Mouse (Mus musculus): ENCODE results near the gene Trpm4. TPM values are rescaled to one million over a fixed set of nuclear protein-coding genes. Genes with fewer than 3 reads are reported as not detected.
"Not testable (repeated sequence)": the region's sequence is repeated elsewhere in the genome, so short reads cannot be mapped to it uniquely, and the experiment has no call there.

Trpm4 gene
- polyA plus RNA-seq, 1 experiment from 2014 or later, result 11.0 TPM

DNA sequence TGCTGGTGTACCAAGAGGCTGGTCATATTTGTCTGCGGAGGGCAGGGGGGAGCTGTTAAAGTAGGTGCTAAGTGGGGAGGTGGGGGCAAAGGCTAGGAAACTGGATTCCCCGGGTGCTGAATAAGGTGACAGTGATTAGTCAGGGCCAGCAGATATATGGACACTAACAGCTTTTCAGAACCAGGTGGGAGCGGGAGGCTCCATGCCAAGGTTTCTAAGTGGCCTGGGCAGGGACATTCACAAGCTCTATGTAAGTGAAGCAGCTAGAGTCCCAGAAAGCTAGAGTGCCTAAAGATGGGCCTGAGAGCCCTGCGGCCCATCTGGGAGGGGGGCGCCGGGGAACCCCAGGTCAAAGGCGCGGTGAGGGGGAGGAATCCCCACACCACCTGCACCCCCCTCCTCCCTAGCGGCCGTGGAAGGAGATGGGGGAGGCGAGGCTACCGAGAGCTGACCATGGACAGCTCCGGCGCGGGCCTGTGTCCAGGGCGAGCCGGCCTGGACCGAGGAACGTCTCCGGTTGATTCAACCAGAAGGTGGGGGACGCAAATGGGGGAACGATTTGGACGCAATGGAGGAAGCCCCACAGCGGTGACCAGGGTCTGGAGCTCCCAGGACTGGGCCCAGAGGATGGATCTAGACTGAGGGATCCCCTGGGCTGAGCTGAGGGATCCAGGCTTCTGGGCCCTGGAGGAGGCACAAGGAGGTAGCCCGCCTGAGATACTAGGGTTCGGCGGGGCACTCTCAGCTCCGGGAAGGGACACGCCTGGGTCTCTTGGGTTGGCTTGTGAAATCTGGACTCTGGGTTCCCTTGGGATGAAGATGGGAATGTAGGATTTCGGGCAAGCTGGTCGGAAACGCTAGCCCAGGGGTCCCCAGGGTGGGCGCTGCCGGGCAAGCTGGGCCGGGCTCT, 32.4 kb upstream of the Trpm4 start:
- ATAC-seq (ENCODE audit: low FRiP score, low read depth), result peak; percentile 10; the same call in 1 of the 2 replicates
- Histone ChIP-seq H3K4me3 (peak overlapping the region; percentile 76), H3K27me3 (replicated peaks) (peaks cover 48% of the 10 kb centered on the region), H3K4me1 (peaks cover 51% of the 10 kb centered on the region), H3K27ac (no peak overlapping the region), H3K36me3 (no peaks in the 10 kb centered on the region), H3K9ac (peak overlapping the region; percentile 84), H3K9me3 (no peaks in the 10 kb centered on the region), H3K4me2 (replicated peaks) (peak overlapping the region; percentile 83)
- WGBS, result 3% methylated on average over 35 of the region's 35 CpGs

- Histone ChIP-seq H3K9ac (no peak overlapping the region; the same call in 1 of the 2 replicates), H3K4me1 (peaks cover 38% of the 10 kb centered on the region), H3K27me3 (replicated peaks) (peaks cover 42% of the 10 kb centered on the region), H3K27ac (no peak overlapping the region), H3K4me3 (no peak overlapping the region), H3K9me3 (no peaks in the 10 kb centered on the region), H3K36me3 (peaks cover 3% of the 10 kb centered on the region), H3K4me2 (replicated peaks) (no peak overlapping the region)
- WGBS, result 91% methylated on average over 2 of the region's 2 CpGs
- no peak for ATAC-seq (ENCODE audit: low FRiP score, low read depth)
Measured at GRCm38 (mm10) chr7:45363983-45364382, 30.4 kb upstream of the Trpm4 start.

GRCm38 (mm10) chr7:45362801-45363200, 29.2 kb upstream of the Trpm4 start:
- Histone ChIP-seq H3K27me3 (replicated peaks) (peaks cover 32% of the 10 kb centered on the region), H3K4me2 (replicated peaks) (peak overlapping the region; percentile 7; the same call in 1 of the 2 replicates), H3K4me1 (peaks cover 32% of the 10 kb centered on the region), H3K9ac (no peak overlapping the region), H3K27ac (no peak overlapping the region), H3K4me3 (no peak overlapping the region), H3K9me3 (no peaks in the 10 kb centered on the region), H3K36me3 (peaks cover 6% of the 10 kb centered on the region)
- ATAC-seq (ENCODE audit: low FRiP score, low read depth), result no peak
- 6% methylated on average over 13 of the region's 13 CpGs for WGBS

DNA sequence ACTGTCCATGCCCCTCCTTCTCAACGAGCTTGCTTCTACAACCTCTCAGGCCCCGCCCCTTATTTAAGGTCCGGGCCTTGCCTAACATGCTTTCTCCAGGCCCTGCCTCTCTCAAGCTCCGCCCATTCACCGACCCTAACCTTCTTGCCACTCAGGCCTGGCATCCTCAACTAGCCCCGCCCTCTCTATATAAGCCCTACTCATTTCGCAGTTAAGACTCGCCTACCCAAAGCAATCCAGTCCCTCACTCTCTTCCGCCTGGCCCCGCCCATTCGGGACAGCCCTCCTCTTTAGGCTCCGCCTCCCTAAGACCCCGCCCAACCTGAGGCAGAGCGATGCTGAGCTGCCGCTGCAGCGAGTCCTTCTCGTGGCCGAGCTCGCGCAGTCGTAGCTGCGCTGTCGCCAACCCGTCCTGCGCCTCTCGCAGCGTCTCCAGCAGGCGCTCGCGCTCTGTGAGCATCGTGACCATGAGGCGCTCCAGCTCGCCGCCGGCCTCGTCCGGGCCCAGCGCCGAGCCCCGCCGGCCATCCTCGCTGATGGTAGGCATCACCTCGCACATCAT, 27.7 kb upstream of the Trpm4 start:
- H3K27me3 ChIP-seq (replicated peaks), result peaks cover 32% of the 10 kb centered on the region
- H3K4me1 ChIP-seq, result peaks cover 31% of the 10 kb centered on the region
- H3K9me3 ChIP-seq, result no peaks in the 10 kb centered on the region
- peak; percentile 74 for ATAC-seq (ENCODE audit: low FRiP score, low read depth)
- under 1% methylated on average over 43 of the region's 43 CpGs for WGBS
- peak overlapping the region; percentile 73 for H3K4me2 ChIP-seq (replicated peaks)
- peaks cover 20% of the 10 kb centered on the region for H3K36me3 ChIP-seq
- H3K9ac ChIP-seq, result peak overlapping the region; percentile 57
- H3K4me3 ChIP-seq, result peak overlapping the region; percentile 43
- H3K27ac ChIP-seq, result no peak overlapping the region

DNA sequence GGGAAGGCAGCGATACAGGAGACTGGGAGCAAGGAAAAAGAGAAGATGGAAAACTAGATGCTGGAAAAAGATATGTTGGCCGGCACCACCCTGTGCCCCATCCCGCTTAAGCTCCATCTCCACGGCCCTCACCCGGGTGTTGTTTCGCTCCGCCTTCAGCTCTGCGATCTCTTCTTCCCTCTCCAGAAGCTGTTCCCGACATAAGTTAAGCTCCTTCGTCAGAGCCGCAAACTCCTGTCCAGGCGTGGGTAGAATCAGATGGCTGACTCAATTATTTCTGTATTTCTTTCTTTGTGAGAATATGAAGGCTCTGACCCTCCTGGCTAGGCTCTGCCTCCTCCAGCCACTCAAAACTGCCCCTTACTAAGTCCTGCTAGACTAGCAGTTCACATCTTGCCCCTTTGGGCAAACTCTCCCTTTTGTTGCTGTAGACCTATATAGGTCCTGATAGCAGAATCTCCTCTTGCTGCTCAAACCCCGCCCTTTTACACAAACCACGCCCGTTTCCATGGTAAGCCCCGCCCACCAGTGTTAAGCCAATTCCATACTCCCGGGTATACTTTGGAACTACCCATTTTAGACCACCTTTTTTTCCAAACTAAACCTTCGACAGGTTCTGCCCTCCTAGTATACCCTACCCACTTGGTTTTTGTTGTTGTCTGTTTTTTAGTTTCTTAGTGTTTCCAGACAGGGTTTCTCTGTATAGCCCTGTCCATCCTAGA, 27.0 kb upstream of the Trpm4 start:
- Histone ChIP-seq H3K9ac (no peak overlapping the region), H3K4me3 (no peak overlapping the region; the same call in 1 of the 2 replicates), H3K36me3 (peaks cover 26% of the 10 kb centered on the region), H3K4me2 (replicated peaks) (peak overlapping the region; percentile 73), H3K27ac (no peak overlapping the region), H3K9me3 (no peaks in the 10 kb centered on the region), H3K27me3 (replicated peaks) (peaks cover 27% of the 10 kb centered on the region), H3K4me1 (peaks cover 23% of the 10 kb centered on the region)
- 53% methylated on average over 18 of the region's 18 CpGs for WGBS
- ATAC-seq (ENCODE audit: low FRiP score, low read depth), result no peak

- peaks cover 19% of the 10 kb centered on the region for H3K4me1 ChIP-seq
- H3K4me3 ChIP-seq; H3K27ac ChIP-seq; H3K4me2 ChIP-seq (replicated peaks); H3K9ac ChIP-seq; H3K9me3 ChIP-seq; ATAC-seq (ENCODE audit: low FRiP score, low read depth): not testable (repeated sequence)
- H3K36me3 ChIP-seq, result peaks cover 36% of the 10 kb centered on the region
- peaks cover 25% of the 10 kb centered on the region for H3K27me3 ChIP-seq (replicated peaks)
- WGBS, result 55% methylated on average over 10 of the region's 11 CpGs
Measured at GRCm38 (mm10) chr7:45359081-45359480, 25.5 kb upstream of the Trpm4 start.

- H3K4me3 ChIP-seq, result no peak overlapping the region
- H3K27ac ChIP-seq, result no peak overlapping the region
- ATAC-seq (ENCODE audit: low FRiP score, low read depth), result no peak
- no peak overlapping the region for H3K4me2 ChIP-seq (replicated peaks)
- H3K9ac ChIP-seq, result no peak overlapping the region
- H3K36me3 ChIP-seq, result peaks cover 57% of the 10 kb centered on the region
- H3K4me1 ChIP-seq, result peaks cover 2% of the 10 kb centered on the region; the same call in 1 of the 2 replicates
- H3K9me3 ChIP-seq, result no peaks in the 10 kb centered on the region
- peaks cover 8% of the 10 kb centered on the region; the same call in 1 of the 2 replicates for H3K27me3 ChIP-seq (replicated peaks)
- 63% methylated on average over 13 of the region's 13 CpGs for WGBS
Measured at GRCm38 (mm10) chr7:45356087-45356486, 22.5 kb upstream of the Trpm4 start.

DNA sequence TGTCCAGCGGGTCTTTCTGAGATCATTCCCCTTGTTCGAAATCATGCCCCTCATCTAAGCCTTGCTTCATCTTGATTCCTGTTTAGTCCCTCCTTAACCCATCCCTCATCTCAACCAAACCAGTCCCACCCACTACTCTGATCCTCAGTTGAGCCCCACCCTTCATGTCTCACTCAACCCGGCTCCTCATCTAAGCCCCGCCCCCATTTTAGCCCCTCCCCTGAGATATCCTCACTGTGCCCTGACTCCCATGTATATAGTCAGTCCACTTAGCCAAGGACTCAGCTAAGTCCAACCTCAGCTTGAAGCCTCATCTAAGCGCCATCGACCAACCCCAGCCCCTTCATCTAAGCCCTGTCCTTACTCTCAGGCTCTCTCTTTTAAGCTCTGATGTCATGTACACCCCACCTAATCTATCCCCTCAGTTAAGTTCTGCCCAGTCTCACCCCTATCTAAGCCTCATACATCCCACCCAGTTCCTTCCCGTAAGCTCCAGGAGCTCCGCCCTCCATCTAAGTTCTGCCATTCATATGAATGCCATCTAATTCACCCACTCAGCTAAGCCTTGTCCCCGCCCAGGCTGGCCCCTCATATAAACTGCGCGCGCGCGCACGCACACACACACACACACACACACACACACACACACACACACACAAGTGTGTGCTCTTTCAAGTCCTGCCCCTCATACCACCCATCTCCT, 21.9 kb upstream of the Trpm4 start:
- 75% methylated on average over 15 of the region's 15 CpGs for WGBS
- H3K9ac ChIP-seq, result no peak overlapping the region
- no peak overlapping the region for H3K27ac ChIP-seq
- peaks cover 63% of the 10 kb centered on the region for H3K36me3 ChIP-seq
- H3K4me1 ChIP-seq, result no peaks in the 10 kb centered on the region
- no peak for ATAC-seq (ENCODE audit: low FRiP score, low read depth)
- H3K9me3 ChIP-seq, result no peaks in the 10 kb centered on the region
- H3K4me2 ChIP-seq (replicated peaks), result no peak overlapping the region
- H3K4me3 ChIP-seq, result no peak overlapping the region
- H3K27me3 ChIP-seq (replicated peaks), result peaks cover 4% of the 10 kb centered on the region; the same call in 1 of the 2 replicates

DNA sequence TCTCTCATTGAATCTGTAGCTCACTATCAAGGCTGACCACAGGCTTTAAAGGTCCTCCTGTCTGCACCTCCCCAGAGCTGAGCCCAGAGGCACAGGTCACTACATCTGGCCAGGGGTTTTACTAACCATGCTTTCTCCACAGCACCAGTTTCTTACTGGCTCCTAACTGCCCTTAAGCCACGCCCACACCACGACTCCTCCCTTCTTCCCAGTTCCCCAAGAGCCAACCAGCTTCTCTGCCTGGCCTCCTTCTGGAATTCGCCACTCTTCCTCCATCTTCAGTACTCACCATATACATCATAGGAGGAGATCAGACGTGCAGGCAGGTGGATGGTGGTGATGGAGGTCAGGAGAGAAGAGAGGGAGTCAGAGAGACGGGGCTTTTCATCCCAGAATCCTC, 19.5 kb upstream of the Trpm4 start:
- Histone ChIP-seq H3K9me3 (no peaks in the 10 kb centered on the region), H3K4me1 (no peaks in the 10 kb centered on the region), H3K36me3 (peaks cover 82% of the 10 kb centered on the region), H3K9ac (no peak overlapping the region), H3K4me3 (no peak overlapping the region), H3K4me2 (replicated peaks) (no peak overlapping the region), H3K27ac (no peak overlapping the region), H3K27me3 (replicated peaks) (no peaks in the 10 kb centered on the region)
- WGBS, result 29% methylated on average over 5 of the region's 5 CpGs
- no peak for ATAC-seq (ENCODE audit: low FRiP score, low read depth)

- no peaks in the 10 kb centered on the region for H3K9me3 ChIP-seq
- ATAC-seq (ENCODE audit: low FRiP score, low read depth), result no peak
- H3K4me1 ChIP-seq, result no peaks in the 10 kb centered on the region
- no peak overlapping the region for H3K27ac ChIP-seq
- H3K4me2 ChIP-seq (replicated peaks), result no peak overlapping the region
- WGBS, result 81% methylated on average over 13 of the region's 13 CpGs
- no peaks in the 10 kb centered on the region for H3K27me3 ChIP-seq (replicated peaks)
- no peak overlapping the region for H3K9ac ChIP-seq
- H3K36me3 ChIP-seq, result peaks cover 62% of the 10 kb centered on the region
- H3K4me3 ChIP-seq, result no peak overlapping the region
Measured at GRCm38 (mm10) chr7:45346905-45347304, 13.3 kb upstream of the Trpm4 start.

- Histone ChIP-seq H3K36me3 (peaks cover 31% of the 10 kb centered on the region), H3K4me1 (peaks cover 28% of the 10 kb centered on the region), H3K4me3 (no peak overlapping the region), H3K9me3 (no peaks in the 10 kb centered on the region), H3K9ac (no peak overlapping the region), H3K27ac (no peak overlapping the region), H3K4me2 (replicated peaks) (no peak overlapping the region), H3K27me3 (replicated peaks) (0 out of 2 replicates have a peak, but pooled peaks cover 3% of the 10 kb centered on the region)
- WGBS, result 37% methylated on average over 13 of the region's 13 CpGs
- no peak for ATAC-seq (ENCODE audit: low FRiP score, low read depth)
Measured at GRCm38 (mm10) chr7:45343543-45343942, 10.0 kb upstream of the Trpm4 start.

Data from neural tube, embryonic 12.5 days (tissue).